Mouse (Mus musculus) cerebellum, adult 9-11 months (tissue): ENCODE results near the gene Mfsd1.
A peak's percentile ranks its signal among the peaks of the same experiment; 100 is the strongest.

Source experiments
- DNase-seq: peaks from one replicate; pipeline ENCODE4 v3.0.0; 2022

Mfsd1 gene

GRCm38 (mm10) chr3:67582273-67583124 is at the start of gene Mfsd1:
Mfsd1 (plus strand) TSS chr3:67582741.
- peak; percentile 62 for DNase-seq

- no peak for DNase-seq
These were observed 38.9 kb upstream of the Mfsd1 start for GRCm38 (mm10) chr3:67543630-67544029.

GRCm38 (mm10) chr3:67551193-67551592 is 31.3 kb upstream of the Mfsd1 start:
- DNase-seq, result no peak

GRCm38 (mm10) chr3:67553281-67553680 is 29.3 kb upstream of the Mfsd1 start:
- peak; percentile 10 for DNase-seq

- DNase-seq, result no peak
These were observed 28.6 kb upstream of the Mfsd1 start for GRCm38 (mm10) chr3:67553927-67554448.

GRCm38 (mm10) chr3:67555211-67555610 is 27.3 kb upstream of the Mfsd1 start:
- no peak for DNase-seq

GRCm38 (mm10) chr3:67557200-67557651 is 25.3 kb upstream of the Mfsd1 start:
- DNase-seq, result no peak

- no peak for DNase-seq
These were observed 24.7 kb upstream of the Mfsd1 start for GRCm38 (mm10) chr3:67557718-67558354.

GRCm38 (mm10) chr3:67564731-67565357 is 17.7 kb upstream of the Mfsd1 start:
- DNase-seq, result no peak

GRCm38 (mm10) chr3:67565540-67566227 is 16.9 kb upstream of the Mfsd1 start:
- no peak for DNase-seq

GRCm38 (mm10) chr3:67568015-67568618 is 14.4 kb upstream of the Mfsd1 start:
- DNase-seq, result peak; percentile 53

GRCm38 (mm10) chr3:67572918-67573317 is 9.6 kb upstream of the Mfsd1 start:
- DNase-seq, result no peak

- no peak for DNase-seq
These were observed 9.0 kb upstream of the Mfsd1 start for GRCm38 (mm10) chr3:67573523-67573922.

GRCm38 (mm10) chr3:67576248-67576647 is 6.3 kb upstream of the Mfsd1 start:
- no peak for DNase-seq

GRCm38 (mm10) chr3:67576724-67577123 is 5.8 kb upstream of the Mfsd1 start:
- DNase-seq, result no peak

GRCm38 (mm10) chr3:67583125-67583845 is 744 bp downstream of the Mfsd1 start:
- DNase-seq, result no peak

GRCm38 (mm10) chr3:67583846-67584186 is 1.3 kb downstream of the Mfsd1 start:
- DNase-seq, result no peak

GRCm38 (mm10) chr3:67586511-67586910 is 4.0 kb downstream of the Mfsd1 start:
- no peak for DNase-seq

- no peak for DNase-seq
These were observed 4.9 kb downstream of the Mfsd1 start for GRCm38 (mm10) chr3:67587430-67587829.

- DNase-seq, result no peak
These were observed 19.1 kb downstream of the Mfsd1 start for GRCm38 (mm10) chr3:67601616-67602138.

- DNase-seq, result no peak
These were observed 35.7 kb downstream of the Mfsd1 start for GRCm38 (mm10) chr3:67618222-67618621.

GRCm38 (mm10) chr3:67624629-67625028 is 42.1 kb downstream of the Mfsd1 start:
- no peak for DNase-seq
